ENCODE assay signal across 22 mouse cellular contexts in genomic region chr9:75870332-75871177, GRCm38 (mm10).
DNase-seq lines count a peak whose midpoint lies in the region; ATAC-seq and TF ChIP-seq lines count a peak whose summit lies in the region.
"Had no signal": no experiment of that assay in that cellular context is flagged by ENCODE, and none has a peak within 500 bp of the region (broad histone marks: within the 10 kb centered on the region; RNA-seq: fewer than 3 reads in every experiment).

No protein-coding gene starts in this region.

- 0 out of 2 replicates have a peak, but pooled peaks cover 5% of the 10 kb centered on the region for H3K4me1 ChIP-seq in embryonic facial prominence, embryonic 12.5 days
- 0 out of 2 replicates have a peak, but pooled peaks cover 3% of the 10 kb centered on the region for H3K4me1 ChIP-seq in embryonic facial prominence, embryonic 15.5 days
- H3K4me1 ChIP-seq in limb, embryonic 14.5 days (ENCODE audit: control insufficient read depth, insufficient read depth, low read length): peaks cover 8% of the 10 kb centered on the region
- H3K4me1 ChIP-seq in liver, embryonic 12.5 days: no peaks in the 10 kb centered on the region
- no peaks in the 10 kb centered on the region for H3K4me1 ChIP-seq in hindbrain, postnatal 0 days (ENCODE audit: insufficient read depth, low read length)
- H3K4me1 ChIP-seq: heart, embryonic 12.5 days; hindbrain, embryonic 13.5 days; midbrain, embryonic 13.5 days; neural tube, embryonic 13.5 days had no signal

- no peak for TF ChIP-seq POLR2A in limb, embryonic 14.5 days (IDR thresholded peaks at IDR 0.05; ENCODE audit: borderline replicate concordance, extremely low read depth, insufficient read depth, insufficient read length)

- H3K4me2 ChIP-seq in embryonic facial prominence, embryonic 12.5 days (replicated peaks): no peak overlapping the region
- H3K4me2 ChIP-seq in embryonic facial prominence, embryonic 15.5 days (replicated peaks): no peak overlapping the region
- H3K4me2 ChIP-seq in limb, embryonic 14.5 days (replicated peaks; ENCODE audit: low read depth, low read length, severe bottlenecking): no peak overlapping the region
- H3K4me2 ChIP-seq in liver, embryonic 12.5 days: no peak overlapping the region
- no peak overlapping the region for H3K4me2 ChIP-seq in hindbrain, postnatal 0 days (ENCODE audit: low read depth, low read length)
- H3K4me2 ChIP-seq: heart, embryonic 12.5 days; hindbrain, embryonic 13.5 days; midbrain, embryonic 13.5 days; neural tube, embryonic 13.5 days had no signal

- no peak overlapping the region for H3K4me3 ChIP-seq in embryonic facial prominence, embryonic 12.5 days
- no peak overlapping the region for H3K4me3 ChIP-seq in embryonic facial prominence, embryonic 15.5 days (replicated peaks)
- no peak overlapping the region for H3K4me3 ChIP-seq in limb, embryonic 14.5 days (replicated peaks; ENCODE audit: low read length)
- H3K4me3 ChIP-seq in liver, embryonic 12.5 days: no peak overlapping the region
- no peak overlapping the region for H3K4me3 ChIP-seq in hindbrain, postnatal 0 days (ENCODE audit: low read length)
- H3K4me3 ChIP-seq: gastrocnemius, adult 2 months; heart, embryonic 12.5 days; hindbrain, embryonic 13.5 days; midbrain, embryonic 13.5 days; neural tube, embryonic 13.5 days had no signal

- no peak for ATAC-seq in embryonic facial prominence, embryonic 12.5 days (ENCODE audit: insufficient number of reproducible peaks, insufficient read depth, low FRiP score, low TSS enrichment)
- no peak for ATAC-seq in embryonic facial prominence, embryonic 15.5 days (ENCODE audit: insufficient number of reproducible peaks, low FRiP score, low TSS enrichment, low read depth)
- peak; percentile 83 for ATAC-seq in limb, embryonic 14.5 days (ENCODE audit: low FRiP score, low read depth)
- no peak for ATAC-seq in liver, embryonic 12.5 days
- no peak for ATAC-seq in hindbrain, postnatal 0 days
- ATAC-seq: activated CD4-positive, CD25-positive, alpha-beta regulatory T cell, adult 4 months; forebrain, postnatal 0 days; intestine, embryonic 16.5 days; midbrain, embryonic 13.5 days; Patski had no signal

- peak; percentile 70 for DNase-seq in limb, embryonic 14.5 days (ENCODE audit: low spot score)
- peak; percentile 40 for DNase-seq in lung, postnatal 25 days (ENCODE audit: low spot score)
- DNase-seq in hindbrain, postnatal 0 days (ENCODE audit: low spot score): no peak
- DNase-seq in layer of hippocampus, adult 8-10 months (ENCODE audit: low spot score in 2 of 2): no peak
- DNase-seq: adrenal gland, postnatal 36 days; cerebellum, adult 2 months; cerebellum, postnatal 36 days; forebrain, postnatal 0 days; gastrocnemius, adult 2 months; right cerebral cortex, adult 18-20 months; thymus, postnatal 36 days had no signal

- 0 out of 2 replicates have a peak overlapping the region, but pooled peaks have one; percentile 60 for H3K27ac ChIP-seq in embryonic facial prominence, embryonic 12.5 days
- H3K27ac ChIP-seq in embryonic facial prominence, embryonic 15.5 days (replicated peaks): peak overlapping the region; percentile 58
- peak overlapping the region; percentile 45 for H3K27ac ChIP-seq in limb, embryonic 14.5 days (replicated peaks; ENCODE audit: low read depth, low read length)
- H3K27ac ChIP-seq in liver, embryonic 12.5 days: no peak overlapping the region
- no peak overlapping the region for H3K27ac ChIP-seq in hindbrain, postnatal 0 days
- H3K27ac ChIP-seq: gastrocnemius, adult 2 months; hindbrain, embryonic 13.5 days; liver, embryonic 14.5 days; midbrain, embryonic 13.5 days; neural tube, embryonic 13.5 days had no signal

- WGBS in embryonic facial prominence, embryonic 12.5 days: 60% methylated on average over 7 of the region's 7 CpGs
- WGBS in embryonic facial prominence, embryonic 15.5 days: 58% methylated on average over 7 of the region's 7 CpGs
- WGBS in limb, embryonic 14.5 days: 49% methylated on average over 7 of the region's 7 CpGs
- 62% methylated on average over 7 of the region's 7 CpGs for whole genome bisulfite sequencing in liver, embryonic 12.5 days (ENCODE audit: insufficient replicate concordance)
- WGBS in hindbrain, postnatal 0 days: 76% methylated on average over 7 of the region's 7 CpGs

- no peaks in the 10 kb centered on the region for H3K27me3 ChIP-seq in embryonic facial prominence, embryonic 12.5 days
- H3K27me3 ChIP-seq in embryonic facial prominence, embryonic 15.5 days: no peaks in the 10 kb centered on the region
- no peaks in the 10 kb centered on the region for H3K27me3 ChIP-seq in limb, embryonic 14.5 days (ENCODE audit: control insufficient read depth, insufficient read depth, low read length)
- H3K27me3 ChIP-seq in liver, embryonic 12.5 days (replicated peaks): no peaks in the 10 kb centered on the region
- H3K27me3 ChIP-seq in hindbrain, postnatal 0 days (ENCODE audit: insufficient read depth, low read length): no peaks in the 10 kb centered on the region
- H3K27me3 ChIP-seq: heart, embryonic 12.5 days; hindbrain, embryonic 13.5 days; midbrain, embryonic 13.5 days; neural tube, embryonic 13.5 days; Patski had no signal

- no peak for TF ChIP-seq CTCF in hindbrain, postnatal 0 days (IDR thresholded peaks at IDR 0.05; ENCODE audit: low read depth)

- no peaks in the 10 kb centered on the region for H3K9me3 ChIP-seq in embryonic facial prominence, embryonic 12.5 days
- no peaks in the 10 kb centered on the region for H3K9me3 ChIP-seq in embryonic facial prominence, embryonic 15.5 days (replicated peaks)
- no peaks in the 10 kb centered on the region for H3K9me3 ChIP-seq in limb, embryonic 14.5 days (ENCODE audit: control insufficient read depth, low read length)
- no peaks in the 10 kb centered on the region for H3K9me3 ChIP-seq in liver, embryonic 12.5 days (replicated peaks)
- H3K9me3 ChIP-seq in hindbrain, postnatal 0 days (ENCODE audit: low read length): no peaks in the 10 kb centered on the region
- H3K9me3 ChIP-seq: heart, embryonic 12.5 days; hindbrain, embryonic 13.5 days; midbrain, embryonic 13.5 days; neural tube, embryonic 13.5 days had no signal

- H3K36me3 ChIP-seq in embryonic facial prominence, embryonic 12.5 days: no peaks in the 10 kb centered on the region
- H3K36me3 ChIP-seq in embryonic facial prominence, embryonic 15.5 days: no peaks in the 10 kb centered on the region
- H3K36me3 ChIP-seq in limb, embryonic 14.5 days (ENCODE audit: control insufficient read depth, insufficient read depth, low read length): no peaks in the 10 kb centered on the region
- H3K36me3 ChIP-seq in liver, embryonic 12.5 days: no peaks in the 10 kb centered on the region
- no peaks in the 10 kb centered on the region for H3K36me3 ChIP-seq in hindbrain, postnatal 0 days (ENCODE audit: insufficient read depth, low read length)
- H3K36me3 ChIP-seq: heart, embryonic 12.5 days; hindbrain, embryonic 13.5 days; midbrain, embryonic 13.5 days; neural tube, embryonic 13.5 days had no signal

- H3K9ac ChIP-seq in embryonic facial prominence, embryonic 12.5 days: no peak overlapping the region
- no peak overlapping the region for H3K9ac ChIP-seq in embryonic facial prominence, embryonic 15.5 days
- no peak overlapping the region for H3K9ac ChIP-seq in limb, embryonic 14.5 days (ENCODE audit: low read depth, low read length, severe bottlenecking)
- H3K9ac ChIP-seq in liver, embryonic 12.5 days: no peak overlapping the region
- no peak overlapping the region for H3K9ac ChIP-seq in hindbrain, postnatal 0 days (replicated peaks; ENCODE audit: low read length)
- H3K9ac ChIP-seq: forebrain, postnatal 0 days; heart, embryonic 12.5 days; hindbrain, embryonic 13.5 days; liver, embryonic 14.5 days; midbrain, embryonic 13.5 days; neural tube, embryonic 13.5 days had no signal

Comparison
In these comparisons a context has a peak if more than half of its experiments do, and no peak if none do; other contexts are left out.
1. H3K27ac ChIP-seq: peak in embryonic facial prominence, embryonic 12.5 days (single experiment), embryonic facial prominence, embryonic 15.5 days (single experiment) and limb, embryonic 14.5 days (single experiment); none in liver, embryonic 12.5 days (single experiment) and hindbrain, postnatal 0 days (single experiment).
2. DNase-seq: peak in limb, embryonic 14.5 days (single experiment) and lung, postnatal 25 days (single experiment); none in hindbrain, postnatal 0 days (single experiment) and layer of hippocampus, adult 8-10 months (0 of 2).